Mouse (Mus musculus): ENCODE results near the gene Rarres1. TPM values are rescaled to one million over a fixed set of nuclear protein-coding genes. Genes with fewer than 3 reads are reported as not detected.
A peak's percentile ranks its signal among the peaks of the same experiment; 100 is the strongest.

Rarres1 gene
- polyA plus RNA-seq, 1 experiment from 2014 or later = 0.37 TPM

DNA sequence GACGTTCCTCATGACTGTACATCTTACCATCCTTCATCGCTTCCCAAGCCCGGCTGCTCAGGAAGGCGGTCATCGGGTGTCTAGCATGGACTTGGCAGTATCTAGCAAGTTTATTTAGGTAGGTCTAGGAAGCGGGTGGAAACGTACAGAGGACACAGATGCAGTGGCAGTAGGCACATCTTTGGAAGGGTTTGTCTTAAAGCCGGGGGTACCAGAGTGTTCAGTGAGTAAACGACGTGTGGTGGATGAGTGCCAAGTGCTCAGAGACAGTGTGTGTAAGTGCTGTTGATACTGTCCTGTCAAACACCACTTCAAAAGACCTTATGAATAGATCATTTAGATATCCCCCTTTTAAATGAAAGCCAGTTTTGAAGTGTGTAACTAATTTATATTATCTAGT lies 52.7 kb downstream of the Rarres1 start:
- Histone ChIP-seq H3K9me3 (ENCODE audit: control insufficient read depth, low read length) (no peaks in the 10 kb centered on the region), H3K27ac (ENCODE audit: low read depth, low read length) (no peak overlapping the region), H3K4me1 (replicated peaks; ENCODE audit: control insufficient read depth, insufficient read depth, low read length) (peaks cover 4% of the 10 kb centered on the region; the same call in 1 of the 2 replicates), H3K4me3 (ENCODE audit: low read depth, low read length) (no peak overlapping the region), H3K27me3 (ENCODE audit: control insufficient read depth, insufficient read depth, low read length) (no peaks in the 10 kb centered on the region), H3K9ac (ENCODE audit: low read length) (no peak overlapping the region), H3K36me3 (ENCODE audit: control insufficient read depth, insufficient read depth, low read length) (no peaks in the 10 kb centered on the region), H3K4me2 (ENCODE audit: low read depth, low read length, severe bottlenecking) (peak overlapping the region; percentile 22; the same call in 1 of the 2 replicates)
- no peak for ATAC-seq (replicated peaks; ENCODE audit: low FRiP score)
- 71% methylated on average over 10 of the region's 10 CpGs for WGBS
- DNase-seq (ENCODE audit: low spot score) = no peak

- 65% methylated on average over 7 of the region's 7 CpGs for WGBS
- H3K4me1 ChIP-seq (replicated peaks; ENCODE audit: control insufficient read depth, insufficient read depth, low read length) = peaks cover 4% of the 10 kb centered on the region; the same call in 1 of the 2 replicates
- H3K4me2 ChIP-seq (ENCODE audit: low read depth, low read length, severe bottlenecking) = no peak overlapping the region
- DNase-seq (ENCODE audit: low spot score) (no peak), ATAC-seq (replicated peaks; ENCODE audit: low FRiP score) (no peak; the same call in 1 of the 2 replicates)
- no peaks in the 10 kb centered on the region for H3K36me3 ChIP-seq (ENCODE audit: control insufficient read depth, insufficient read depth, low read length)
- H3K4me3 ChIP-seq (ENCODE audit: low read depth, low read length) = no peak overlapping the region
- no peak overlapping the region for H3K9ac ChIP-seq (ENCODE audit: low read length)
- no peaks in the 10 kb centered on the region for H3K9me3 ChIP-seq (ENCODE audit: control insufficient read depth, low read length)
- H3K27ac ChIP-seq (ENCODE audit: low read depth, low read length) = no peak overlapping the region
- no peaks in the 10 kb centered on the region for H3K27me3 ChIP-seq (ENCODE audit: control insufficient read depth, insufficient read depth, low read length)
Measured at GRCm38 (mm10) chr3:67462015-67462414, 53.3 kb downstream of the Rarres1 start.

DNA sequence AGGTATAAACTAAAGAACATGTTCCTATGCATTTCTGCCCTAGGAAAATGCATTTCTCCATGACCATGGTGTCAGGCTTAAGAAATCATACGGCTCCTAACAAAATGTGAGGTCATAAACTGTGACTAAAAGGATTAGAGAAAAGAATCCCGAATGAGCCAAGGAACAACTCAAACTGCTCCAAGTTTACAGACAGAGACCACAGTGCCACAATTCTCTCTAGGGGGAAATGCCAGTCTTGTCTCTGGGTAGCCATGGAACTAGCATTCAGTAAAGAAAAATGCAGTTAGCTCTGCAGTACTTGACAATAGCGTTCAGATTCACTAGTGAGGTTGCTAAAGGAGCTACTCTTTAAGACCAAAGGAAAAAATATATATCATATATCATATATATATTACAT lies 55.4 kb downstream of the Rarres1 start:
- Histone ChIP-seq H3K27me3 (ENCODE audit: control insufficient read depth, insufficient read depth, low read length) (no peaks in the 10 kb centered on the region), H3K27ac (ENCODE audit: low read depth, low read length) (no peak overlapping the region), H3K9ac (ENCODE audit: low read length) (no peak overlapping the region), H3K9me3 (ENCODE audit: control insufficient read depth, low read length) (no peaks in the 10 kb centered on the region), H3K4me1 (replicated peaks; ENCODE audit: control insufficient read depth, insufficient read depth, low read length) (peaks cover 4% of the 10 kb centered on the region; the same call in 1 of the 2 replicates), H3K4me3 (ENCODE audit: low read depth, low read length) (no peak overlapping the region), H3K4me2 (ENCODE audit: low read depth, low read length, severe bottlenecking) (no peak overlapping the region), H3K36me3 (ENCODE audit: control insufficient read depth, insufficient read depth, low read length) (no peaks in the 10 kb centered on the region)
- ATAC-seq (replicated peaks; ENCODE audit: low FRiP score) = no peak
- DNase-seq (ENCODE audit: low spot score) = no peak
- 72% methylated on average over 3 of the region's 3 CpGs for WGBS

GRCm38 (mm10) chr3:67450601-67451210 lies 64.6 kb downstream of the Rarres1 start:
- Histone ChIP-seq H3K27me3 (ENCODE audit: control insufficient read depth, insufficient read depth, low read length) (no peaks in the 10 kb centered on the region), H3K36me3 (ENCODE audit: control insufficient read depth, insufficient read depth, low read length) (peaks cover 4% of the 10 kb centered on the region; the same call in 1 of the 2 replicates), H3K4me1 (replicated peaks; ENCODE audit: control insufficient read depth, insufficient read depth, low read length) (no peaks in the 10 kb centered on the region), H3K9me3 (ENCODE audit: control insufficient read depth, low read length) (no peaks in the 10 kb centered on the region), H3K9ac (ENCODE audit: low read length) (no peak overlapping the region), H3K4me3 (ENCODE audit: low read depth, low read length) (no peak overlapping the region), H3K4me2 (ENCODE audit: low read depth, low read length, severe bottlenecking) (no peak overlapping the region), H3K27ac (ENCODE audit: low read depth, low read length) (no peak overlapping the region)
- DNase-seq (ENCODE audit: low spot score) (no peak), ATAC-seq (replicated peaks; ENCODE audit: low FRiP score) (no peak)
- WGBS = 86% methylated on average over 5 of the region's 5 CpGs

- H3K36me3 ChIP-seq (ENCODE audit: control insufficient read depth, insufficient read depth, low read length) = peaks cover 4% of the 10 kb centered on the region; the same call in 1 of the 2 replicates
- DNase-seq (ENCODE audit: low spot score) (no peak), ATAC-seq (replicated peaks; ENCODE audit: low FRiP score) (no peak)
- no peaks in the 10 kb centered on the region for H3K9me3 ChIP-seq (ENCODE audit: control insufficient read depth, low read length)
- no peak overlapping the region for H3K4me2 ChIP-seq (ENCODE audit: low read depth, low read length, severe bottlenecking)
- no peak overlapping the region for H3K9ac ChIP-seq (ENCODE audit: low read length)
- H3K27me3 ChIP-seq (ENCODE audit: control insufficient read depth, insufficient read depth, low read length) = no peaks in the 10 kb centered on the region
- no peak overlapping the region for H3K4me3 ChIP-seq (ENCODE audit: low read depth, low read length)
- no peaks in the 10 kb centered on the region for H3K4me1 ChIP-seq (replicated peaks; ENCODE audit: control insufficient read depth, insufficient read depth, low read length)
- no peak overlapping the region for H3K27ac ChIP-seq (ENCODE audit: low read depth, low read length)
- 93% methylated on average over 21 of the region's 21 CpGs for WGBS
Measured at GRCm38 (mm10) chr3:67449660-67450059, 65.7 kb downstream of the Rarres1 start.

GRCm38 (mm10) chr3:67447143-67447542 lies 68.2 kb downstream of the Rarres1 start:
- ATAC-seq (replicated peaks; ENCODE audit: low FRiP score) = no peak
- WGBS = 92% methylated on average over 2 of the region's 2 CpGs
- no peaks in the 10 kb centered on the region for H3K4me1 ChIP-seq (replicated peaks; ENCODE audit: control insufficient read depth, insufficient read depth, low read length)
- H3K9me3 ChIP-seq (ENCODE audit: control insufficient read depth, low read length) = no peaks in the 10 kb centered on the region
- no peaks in the 10 kb centered on the region for H3K27me3 ChIP-seq (ENCODE audit: control insufficient read depth, insufficient read depth, low read length)
- H3K27ac ChIP-seq (ENCODE audit: low read depth, low read length) = no peak overlapping the region
- peaks cover 4% of the 10 kb centered on the region; the same call in 1 of the 2 replicates for H3K36me3 ChIP-seq (ENCODE audit: control insufficient read depth, insufficient read depth, low read length)
- H3K4me2 ChIP-seq (ENCODE audit: low read depth, low read length, severe bottlenecking) = no peak overlapping the region
- no peak overlapping the region for H3K9ac ChIP-seq (ENCODE audit: low read length)
- no peak for DNase-seq (ENCODE audit: low spot score)
- no peak overlapping the region for H3K4me3 ChIP-seq (ENCODE audit: low read depth, low read length)

DNA sequence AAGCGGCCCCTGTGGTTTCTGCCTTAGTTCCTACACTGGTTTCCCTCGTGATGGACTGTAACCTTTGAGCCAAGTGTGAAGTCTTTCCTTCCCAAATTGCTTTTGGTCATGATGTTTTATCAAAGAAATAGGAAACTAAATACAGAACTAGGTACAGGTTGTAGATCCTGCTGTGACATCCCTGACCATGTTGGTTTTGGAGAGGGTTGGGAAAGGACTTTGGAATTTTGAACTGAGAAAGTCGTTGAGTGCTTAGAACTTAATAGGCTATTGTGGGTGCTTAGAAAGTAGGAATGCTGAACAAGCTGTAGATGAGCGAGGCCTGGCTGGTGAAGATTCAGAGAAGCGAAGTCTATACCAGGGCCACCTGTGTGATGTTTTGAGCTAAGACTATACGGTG lies 81.3 kb downstream of the Rarres1 start:
- Histone ChIP-seq H3K4me2 (ENCODE audit: low read depth, low read length, severe bottlenecking) (no peak overlapping the region), H3K9me3 (ENCODE audit: control insufficient read depth, low read length) (no peaks in the 10 kb centered on the region), H3K27me3 (ENCODE audit: control insufficient read depth, insufficient read depth, low read length) (no peaks in the 10 kb centered on the region), H3K4me3 (ENCODE audit: low read depth, low read length) (no peak overlapping the region), H3K27ac (ENCODE audit: low read depth, low read length) (no peak overlapping the region), H3K4me1 (replicated peaks; ENCODE audit: control insufficient read depth, insufficient read depth, low read length) (0 out of 2 replicates have a peak, but pooled peaks cover 4% of the 10 kb centered on the region), H3K9ac (ENCODE audit: low read length) (no peak overlapping the region), H3K36me3 (ENCODE audit: control insufficient read depth, insufficient read depth, low read length) (no peaks in the 10 kb centered on the region; the same call in 1 of the 2 replicates)
- 92% methylated on average over 6 of the region's 6 CpGs for WGBS
- no peak for ATAC-seq (replicated peaks; ENCODE audit: low FRiP score)
- no peak for DNase-seq (ENCODE audit: low spot score)

DNA sequence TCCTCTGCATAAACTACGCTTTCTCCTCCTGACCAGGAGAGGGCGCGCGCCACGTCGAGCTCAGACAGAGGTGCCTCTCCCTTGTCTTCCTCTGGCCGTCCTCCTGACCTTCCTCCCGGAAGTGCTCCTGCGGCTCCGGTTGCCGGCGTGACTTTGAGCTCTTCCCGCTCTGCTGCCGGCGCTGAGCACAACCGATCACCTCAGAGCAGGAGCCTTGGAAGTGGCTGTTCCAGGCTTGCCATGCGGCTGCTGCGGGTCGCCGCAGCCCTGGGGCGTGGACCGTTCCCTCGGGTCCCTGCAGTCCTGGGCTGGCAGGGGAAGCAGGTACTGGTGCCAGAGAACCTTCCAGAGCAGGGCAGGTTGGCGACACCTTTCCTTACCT lies 85.3 kb downstream of the Rarres1 start, which contains the start of gene Gfm1:
Gfm1 (plus strand) TSS at position 98 of the 382 bp plus-strand sequence.
- ATAC-seq (replicated peaks; ENCODE audit: low FRiP score) (peak; percentile 93), DNase-seq (ENCODE audit: low spot score) (peak; percentile 93)
- H3K27me3 ChIP-seq (ENCODE audit: control insufficient read depth, insufficient read depth, low read length) = no peaks in the 10 kb centered on the region
- 0 out of 2 replicates have a peak, but pooled peaks cover 4% of the 10 kb centered on the region for H3K4me1 ChIP-seq (replicated peaks; ENCODE audit: control insufficient read depth, insufficient read depth, low read length)
- 0% methylated on average over 24 of the region's 24 CpGs for WGBS
- no peaks in the 10 kb centered on the region; the same call in 1 of the 2 replicates for H3K36me3 ChIP-seq (ENCODE audit: control insufficient read depth, insufficient read depth, low read length)
- H3K27ac ChIP-seq (ENCODE audit: low read depth, low read length) = no peak within 1 kb of the TSS
- H3K4me2 ChIP-seq (ENCODE audit: low read depth, low read length, severe bottlenecking) = peak within 1 kb of the TSS; percentile 75
- H3K9me3 ChIP-seq (ENCODE audit: control insufficient read depth, low read length) = peaks cover 9% of the 10 kb centered on the region; the same call in 1 of the 2 replicates
- H3K4me3 ChIP-seq (ENCODE audit: low read depth, low read length) = peak within 1 kb of the TSS; percentile 94
- peak within 1 kb of the TSS; percentile 86 for H3K9ac ChIP-seq (ENCODE audit: low read length)
